Mouse (Mus musculus): ENCODE results near the gene Arl15.

DNA sequence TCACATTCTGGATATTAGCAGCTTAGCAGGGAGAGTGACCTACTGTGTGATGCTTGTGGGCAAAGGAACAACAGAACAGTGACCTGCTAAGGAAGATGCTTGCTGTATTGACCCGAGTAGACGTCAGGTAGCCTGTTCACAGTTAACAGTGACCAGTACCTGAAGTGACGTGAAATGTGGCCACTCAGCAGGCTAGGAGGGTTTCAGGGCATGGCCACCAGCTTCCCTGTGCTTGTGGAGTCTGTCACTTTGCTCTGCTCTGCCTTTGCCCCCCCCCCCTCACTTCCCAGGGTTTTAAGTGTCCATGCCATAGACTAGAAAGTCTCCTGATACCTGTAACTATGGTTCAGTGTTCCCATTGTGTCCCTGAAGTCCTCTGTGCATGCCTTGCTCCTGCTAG is 25.9 kb downstream of the Arl15 start:
- TF ChIP-seq POLR2A (IDR thresholded peaks at IDR 0.05; ENCODE audit: borderline replicate concordance, extremely low read depth, insufficient read depth, insufficient read length, poor library complexity, severe bottlenecking), result no peak
- TF ChIP-seq CTCF (IDR thresholded peaks at IDR 0.05; ENCODE audit: borderline replicate concordance, extremely low read depth, insufficient read depth, insufficient read length), result no peak

All from brain, embryonic 14.5 days (tissue).